Mouse (Mus musculus) hindbrain, embryonic 12.5 days (tissue): ENCODE measurements around the gene Tmem265. TPM values are rescaled to one million over a fixed set of nuclear protein-coding genes. Genes with fewer than 3 reads are reported as not detected.
A peak's percentile ranks its signal among the peaks of the same experiment; 100 is the strongest.

Experiments
- ATAC-seq: fragments of 200-750 bp; cut with Nextera tagmentation; 2 replicates; pipeline ENCODE4 v1.8.0; 2017; ENCODE audit warnings: moderate TSS enrichment; ENCODE audit not compliant: low FRiP score
- H3K27ac ChIP-seq: fragments of 300-500 bp; sonication (generic); 2 replicates; pipeline ENCODE4 v1.5.1; 2016; ENCODE audit warnings: mild to moderate bottlenecking
- H3K27me3 ChIP-seq: fragments of 300-500 bp; sonication (generic); 2 replicates; pipeline ENCODE4 v1.6.1; 2016; ENCODE audit warnings: mild to moderate bottlenecking
- H3K36me3 ChIP-seq: fragments of 300-500 bp; sonication (generic); 2 replicates; pipeline ENCODE4 v1.6.1; 2016; ENCODE audit warnings: mild to moderate bottlenecking
- H3K4me1 ChIP-seq: fragments of 300-500 bp; sonication (generic); 2 replicates; pipeline ENCODE4 v1.6.1; 2016
- H3K4me2 ChIP-seq: fragments of 300-500 bp; sonication (generic); replicated peaks from 2 replicates; pipeline ENCODE4 v1.6.1; 2016; ENCODE audit warnings: mild to moderate bottlenecking
- H3K4me3 ChIP-seq: fragments of 300-500 bp; sonication (generic); 2 replicates; pipeline ENCODE4 v1.5.1; 2016; ENCODE audit warnings: mild to moderate bottlenecking
- H3K9ac ChIP-seq: fragments of 300-500 bp; sonication (generic); 2 replicates; pipeline ENCODE4 v1.6.1; 2016; ENCODE audit warnings: mild to moderate bottlenecking, moderate library complexity
- H3K9me3 ChIP-seq: fragments of 300-500 bp; sonication (generic); replicated peaks from 2 replicates; pipeline ENCODE4 v1.6.1; 2016; ENCODE audit warnings: mild to moderate bottlenecking
- WGBS: fragments of 180-500 bp; shearing (Covaris S2); methylation state at CpG from one replicate; pipeline ENCODE4 v1.1.7; 2016; 5-methylcytosine and 5-hydroxymethylcytosine counted together
- polyA plus RNA-seq: library from polyadenylated mRNA; unstranded; fragments of >200 nt; fragmentation: Nextera tagmentation; extraction: Ambion mirVana; gene quantifications from 2 replicates; pipeline ENCODE4 v1.2.1, GENCODE M21; 2016

The Tmem265 gene
- polyA plus RNA-seq, 1 experiment from 2014 or later, result 5.4 TPM

- Histone ChIP-seq H3K9ac (no peak overlapping the region), H3K4me3 (no peak overlapping the region), H3K27ac (no peak overlapping the region), H3K9me3 (no peaks in the 10 kb centered on the region), H3K4me2 (no peak overlapping the region), H3K27me3 (no peaks in the 10 kb centered on the region), H3K4me1 (no peaks in the 10 kb centered on the region), H3K36me3 (peaks cover 57% of the 10 kb centered on the region)
- WGBS, result 74% methylated on average over 6 of the region's 6 CpGs
- ATAC-seq, result no peak
These were observed 3.4 kb downstream of the Tmem265 start for GRCm38 (mm10) chr7:127564381-127565150.

- no peaks in the 10 kb centered on the region for H3K27me3 ChIP-seq
- under 1% methylated on average over 17 of the region's 17 CpGs for WGBS
- H3K36me3 ChIP-seq, result peaks cover 21% of the 10 kb centered on the region
- peaks cover 24% of the 10 kb centered on the region for H3K4me1 ChIP-seq
- peak within 1 kb of the TSS; percentile 79 for H3K27ac ChIP-seq
- H3K9me3 ChIP-seq, result no peaks in the 10 kb centered on the region
- H3K4me3 ChIP-seq, result peak within 1 kb of the TSS; percentile 84
- H3K4me2 ChIP-seq, result peak within 1 kb of the TSS; percentile 97
- peak within 1 kb of the TSS; percentile 93 for H3K9ac ChIP-seq
- peak; percentile 99 for ATAC-seq
These were observed 11.8 kb downstream of the Tmem265 start, which contains the start of gene Phkg2 for GRCm38 (mm10) chr7:127572895-127573471. Phkg2 (plus strand) TSS chr7:127573340.

GRCm38 (mm10) chr7:127573503-127574008, 12.4 kb downstream of the Tmem265 start:
- ATAC-seq, result peak; percentile 81
- H3K9me3 ChIP-seq, result no peaks in the 10 kb centered on the region
- WGBS, result under 1% methylated on average over 27 of the region's 28 CpGs
- H3K9ac ChIP-seq, result peak overlapping the region; percentile 93
- H3K27me3 ChIP-seq, result no peaks in the 10 kb centered on the region
- peaks cover 24% of the 10 kb centered on the region for H3K4me1 ChIP-seq
- peak overlapping the region; percentile 84 for H3K4me3 ChIP-seq
- H3K36me3 ChIP-seq, result peaks cover 26% of the 10 kb centered on the region
- peak overlapping the region; percentile 79 for H3K27ac ChIP-seq
- peak overlapping the region; percentile 97 for H3K4me2 ChIP-seq

- peak overlapping the region; percentile 84 for H3K4me3 ChIP-seq
- no peaks in the 10 kb centered on the region for H3K27me3 ChIP-seq
- H3K36me3 ChIP-seq, result peaks cover 25% of the 10 kb centered on the region
- no peak for ATAC-seq
- WGBS, result 30% methylated on average over 7 of the region's 7 CpGs
- H3K9ac ChIP-seq, result peak overlapping the region; percentile 93
- H3K27ac ChIP-seq, result peak overlapping the region; percentile 79; the same call in 1 of the 2 replicates
- no peaks in the 10 kb centered on the region for H3K9me3 ChIP-seq
- H3K4me1 ChIP-seq, result peaks cover 24% of the 10 kb centered on the region
- peak overlapping the region; percentile 97 for H3K4me2 ChIP-seq
These were observed 12.9 kb downstream of the Tmem265 start for GRCm38 (mm10) chr7:127574115-127574514.

GRCm38 (mm10) chr7:127583260-127583659, 22.1 kb downstream of the Tmem265 start:
- H3K4me1 ChIP-seq, result peaks cover 11% of the 10 kb centered on the region
- H3K9ac ChIP-seq, result no peak overlapping the region
- H3K4me3 ChIP-seq, result no peak overlapping the region
- ATAC-seq, result no peak
- H3K4me2 ChIP-seq, result no peak overlapping the region
- H3K36me3 ChIP-seq, result peaks cover 61% of the 10 kb centered on the region
- H3K27me3 ChIP-seq, result no peaks in the 10 kb centered on the region
- 95% methylated on average over 6 of the region's 6 CpGs for WGBS
- no peaks in the 10 kb centered on the region for H3K9me3 ChIP-seq
- H3K27ac ChIP-seq, result no peak overlapping the region

GRCm38 (mm10) chr7:127585031-127585430, 23.8 kb downstream of the Tmem265 start:
- Histone ChIP-seq H3K4me2 (no peak overlapping the region), H3K4me1 (peaks cover 19% of the 10 kb centered on the region), H3K9me3 (no peaks in the 10 kb centered on the region), H3K27me3 (no peaks in the 10 kb centered on the region), H3K4me3 (no peak overlapping the region), H3K36me3 (peaks cover 46% of the 10 kb centered on the region), H3K9ac (no peak overlapping the region), H3K27ac (no peak overlapping the region)
- no peak for ATAC-seq
- 80% methylated on average over 7 of the region's 7 CpGs for WGBS

GRCm38 (mm10) chr7:127586149-127586548, 25.0 kb downstream of the Tmem265 start:
- H3K27ac ChIP-seq, result no peak overlapping the region
- H3K4me1 ChIP-seq, result peaks cover 19% of the 10 kb centered on the region
- H3K4me2 ChIP-seq, result no peak overlapping the region
- H3K4me3 ChIP-seq, result no peak overlapping the region
- H3K9me3 ChIP-seq, result no peaks in the 10 kb centered on the region
- H3K27me3 ChIP-seq, result no peaks in the 10 kb centered on the region
- no peak overlapping the region for H3K9ac ChIP-seq
- no peak for ATAC-seq
- WGBS, result 91% methylated on average over 6 of the region's 6 CpGs
- peaks cover 49% of the 10 kb centered on the region for H3K36me3 ChIP-seq

GRCm38 (mm10) chr7:127587196-127587595, 26.0 kb downstream of the Tmem265 start:
- peak overlapping the region; percentile 62 for H3K9ac ChIP-seq
- 78% methylated on average over 5 of the region's 5 CpGs for WGBS
- no peaks in the 10 kb centered on the region for H3K9me3 ChIP-seq
- H3K27ac ChIP-seq, result no peak overlapping the region
- H3K4me2 ChIP-seq, result peak overlapping the region; percentile 84
- H3K27me3 ChIP-seq, result no peaks in the 10 kb centered on the region
- peaks cover 19% of the 10 kb centered on the region for H3K4me1 ChIP-seq
- H3K36me3 ChIP-seq, result peaks cover 50% of the 10 kb centered on the region
- no peak for ATAC-seq
- H3K4me3 ChIP-seq, result peak overlapping the region; percentile 84; the same call in 1 of the 2 replicates

GRCm38 (mm10) chr7:127588011-127588871, 27.1 kb downstream of the Tmem265 start, which contains the start of the genes Ccdc189 and Rnf40:
Ccdc189 (minus strand) TSS chr7:127588595.
Rnf40 (plus strand) TSS chr7:127588767.
- H3K4me1 ChIP-seq, result peaks cover 19% of the 10 kb centered on the region
- WGBS, result under 1% methylated on average over 50 of the region's 50 CpGs
- H3K36me3 ChIP-seq, result peaks cover 49% of the 10 kb centered on the region

GRCm38 (mm10) chr7:127588901-127589300, 27.7 kb downstream of the Tmem265 start:
- Histone ChIP-seq H3K9me3 (no peaks in the 10 kb centered on the region), H3K27ac (peak overlapping the region; percentile 64; the same call in 1 of the 2 replicates), H3K4me2 (peak overlapping the region; percentile 84), H3K27me3 (no peaks in the 10 kb centered on the region), H3K4me3 (peak overlapping the region; percentile 84), H3K4me1 (peaks cover 19% of the 10 kb centered on the region), H3K36me3 (peaks cover 49% of the 10 kb centered on the region), H3K9ac (peak overlapping the region; percentile 87)
- no peak for ATAC-seq
- 5% methylated on average over 29 of the region's 29 CpGs for WGBS

More at GRCm38 (mm10) chr7:127588011-127588871, 27.1 kb downstream of the Tmem265 start, which contains the start of the genes Ccdc189 and Rnf40:
- peak within 1 kb of the TSS; percentile 78 for H3K27ac ChIP-seq
- peak within 1 kb of the TSS; percentile 87 for H3K9ac ChIP-seq
- H3K9me3 ChIP-seq, result no peaks in the 10 kb centered on the region
- H3K27me3 ChIP-seq, result no peaks in the 10 kb centered on the region
- ATAC-seq, result peak; percentile 98
- H3K4me3 ChIP-seq, result peak within 1 kb of the TSS; percentile 84
- peak within 1 kb of the TSS; percentile 84 for H3K4me2 ChIP-seq

GRCm38 (mm10) chr7:127589637-127590036, 28.4 kb downstream of the Tmem265 start:
- Histone ChIP-seq H3K4me1 (peaks cover 19% of the 10 kb centered on the region), H3K4me2 (peak overlapping the region; percentile 84), H3K4me3 (peak overlapping the region; percentile 84), H3K27me3 (no peaks in the 10 kb centered on the region), H3K9ac (no peak overlapping the region), H3K27ac (no peak overlapping the region), H3K9me3 (no peaks in the 10 kb centered on the region), H3K36me3 (peaks cover 49% of the 10 kb centered on the region)
- 95% methylated on average over 9 of the region's 9 CpGs for WGBS
- no peak for ATAC-seq
